Mouse (Mus musculus) heart, embryonic 15.5 days (tissue): ENCODE data around the gene Hprt. TPM values are rescaled to one million over a fixed set of nuclear protein-coding genes. Genes with fewer than 3 reads are reported as not detected.

ENCODE experiments used
- ATAC-seq: fragments of 200-750 bp; cut with Nextera tagmentation; replicated peaks from 2 replicates; pipeline ENCODE4 v1.8.0; 2017; ENCODE audit warnings: low read depth, moderate TSS enrichment; ENCODE audit not compliant: insufficient number of reproducible peaks, insufficient read depth, low FRiP score
- H3K27ac ChIP-seq: fragments of 300-500 bp; sonication (generic); 2 replicates; pipeline ENCODE4 v1.5.1; 2015; ENCODE audit warnings: mild to moderate bottlenecking, inconsistent platforms
- H3K27me3 ChIP-seq: fragments of 300-500 bp; sonication (generic); 2 replicates; pipeline ENCODE4 v1.6.1; 2015; ENCODE audit warnings: inconsistent platforms
- H3K36me3 ChIP-seq: fragments of 300-500 bp; sonication (generic); 2 replicates; pipeline ENCODE4 v1.6.1; 2015; ENCODE audit warnings: mild to moderate bottlenecking, inconsistent platforms
- H3K4me1 ChIP-seq: fragments of 300-500 bp; sonication (generic); replicated peaks from 2 replicates; pipeline ENCODE4 v1.6.1; 2015; ENCODE audit warnings: inconsistent platforms
- H3K4me2 ChIP-seq: fragments of 300-500 bp; sonication (generic); 2 replicates; pipeline ENCODE4 v1.6.1; 2015; ENCODE audit warnings: inconsistent platforms, mild to moderate bottlenecking, moderate library complexity
- H3K4me3 ChIP-seq: fragments of 300-500 bp; sonication (generic); 2 replicates; pipeline ENCODE4 v1.5.1; 2015; ENCODE audit warnings: mild to moderate bottlenecking, inconsistent platforms
- H3K9ac ChIP-seq: fragments of 300-500 bp; sonication (generic); 2 replicates; pipeline ENCODE4 v1.6.1; 2015; ENCODE audit warnings: mild to moderate bottlenecking, inconsistent platforms
- H3K9me3 ChIP-seq: fragments of 300-500 bp; sonication (generic); replicated peaks from 2 replicates; pipeline ENCODE4 v1.6.1; 2016; ENCODE audit warnings: inconsistent platforms
- WGBS: fragments of 180-500 bp; shearing (Covaris S2); methylation state at CpG from one replicate; pipeline ENCODE4 v1.1.7; 2015; ENCODE audit warnings: mixed read lengths; 5-methylcytosine and 5-hydroxymethylcytosine counted together
- microRNA counts: library from miRNA; unstranded; fragments of <30 nt; microRNA quantifications from one replicate; lab custom pipeline; 2016
- microRNA-seq: library from miRNA; unstranded; fragments of <30 nt; microRNA quantifications from one replicate; pipeline ENCODE4, GENCODE M21; 2016
- polyA plus RNA-seq: library from polyadenylated mRNA; unstranded; fragments of >200 nt; fragmentation: Nextera tagmentation; extraction: Ambion mirVana; gene quantifications from 2 replicates; pipeline ENCODE4 v1.2.1, GENCODE M21; 2015

The Hprt gene
- polyA plus RNA-seq, 1 experiment from 2014 or later: 238 TPM

- Histone ChIP-seq H3K9ac (peak overlapping the region; percentile 42), H3K4me1 (0 out of 2 replicates have a peak, but pooled peaks cover 5% of the 10 kb centered on the region), H3K27ac (peak overlapping the region; percentile 97), H3K27me3 (no peaks in the 10 kb centered on the region), H3K36me3 (no peaks in the 10 kb centered on the region), H3K9me3 (no peaks in the 10 kb centered on the region), H3K4me3 (peak overlapping the region; percentile 66), H3K4me2 (peak overlapping the region; percentile 62)
- WGBS: 13% methylated on average over 33 of the region's 33 CpGs
- ATAC-seq: no peak
These were observed 70.7 kb downstream of the Hprt start for GRCm38 (mm10) chrX:53058459-53059280.

GRCm38 (mm10) chrX:53059426-53060007, 71.6 kb downstream of the Hprt start:
- no peak overlapping the region for H3K9ac ChIP-seq
- no peaks in the 10 kb centered on the region for H3K36me3 ChIP-seq
- H3K9me3 ChIP-seq: no peaks in the 10 kb centered on the region
- H3K4me3 ChIP-seq: no peak overlapping the region
- H3K4me1 ChIP-seq: 0 out of 2 replicates have a peak, but pooled peaks cover 5% of the 10 kb centered on the region
- H3K27ac ChIP-seq: peak overlapping the region; percentile 97
- H3K4me2 ChIP-seq: peak overlapping the region; percentile 62
- 27% methylated on average over 11 of the region's 11 CpGs for WGBS
- no peaks in the 10 kb centered on the region for H3K27me3 ChIP-seq
- ATAC-seq: no peak

- H3K27ac ChIP-seq: no peak overlapping the region
- H3K4me2 ChIP-seq: no peak overlapping the region
- H3K9ac ChIP-seq: no peak overlapping the region
- 75% methylated on average over 3 of the region's 3 CpGs for WGBS
- no peaks in the 10 kb centered on the region for H3K27me3 ChIP-seq
- no peak for ATAC-seq
- 0 out of 2 replicates have a peak, but pooled peaks cover 5% of the 10 kb centered on the region for H3K4me1 ChIP-seq
- H3K9me3 ChIP-seq: no peaks in the 10 kb centered on the region
- H3K4me3 ChIP-seq: no peak overlapping the region
- no peaks in the 10 kb centered on the region for H3K36me3 ChIP-seq
These were observed 76.5 kb downstream of the Hprt start for GRCm38 (mm10) chrX:53064406-53064805.

MicroRNAs within 50 kb of the gene (microRNA counts, 519-probe panel; counts per million panel counts)
- microRNA mmu-miR-322 (lab: Ali Mortazavi, UCI): 4,380 counts per million, percentile 95 among the panel's probes with 10 or more counts
- 3,394 counts per million, percentile 82 among the panel's probes with 10 or more counts for microRNA mmu-miR-351 (lab: Ali Mortazavi, UCI)
- microRNA mmu-miR-450a-3p (lab: Ali Mortazavi, UCI): 1,728 counts per million, percentile 12 among the panel's probes with 10 or more counts
- microRNA mmu-miR-450a-5p (lab: Ali Mortazavi, UCI): 4,352 counts per million, percentile 95 among the panel's probes with 10 or more counts
- microRNA mmu-miR-450b-3p (lab: Ali Mortazavi, UCI): 3,200 counts per million, percentile 78 among the panel's probes with 10 or more counts
- microRNA mmu-miR-450b-5p (lab: Ali Mortazavi, UCI): 1,798 counts per million, percentile 14 among the panel's probes with 10 or more counts
- microRNA mmu-miR-503 (lab: Ali Mortazavi, UCI): 3,082 counts per million, percentile 73 among the panel's probes with 10 or more counts
- 2,804 counts per million, percentile 68 among the panel's probes with 10 or more counts for microRNA mmu-miR-542-3p (lab: Ali Mortazavi, UCI)
- 3,283 counts per million, percentile 80 among the panel's probes with 10 or more counts for microRNA mmu-miR-542-5p (lab: Ali Mortazavi, UCI)

Small RNA genes within 50 kb of the gene (microRNA-seq; reads per million reads assigned to microRNA genes)
- 88,905 reads per million, percentile 100 among the genes with 10 or more reads in this experiment for gene Mir322
- 29,281 reads per million, percentile 98 among the genes with 10 or more reads in this experiment for gene Mir351
- gene Mir450-1: 90.1 reads per million, percentile 49 among the genes with 10 or more reads in this experiment
- gene Mir450-2: 35.9 reads per million, percentile 38 among the genes with 10 or more reads in this experiment
- 818 reads per million, percentile 75 among the genes with 10 or more reads in this experiment for gene Mir450b
- gene Mir503: 2,200 reads per million, percentile 84 among the genes with 10 or more reads in this experiment
- gene Mir542: 2,915 reads per million, percentile 87 among the genes with 10 or more reads in this experiment

Other genes starting within 250 kb of the Hprt start
- gene Ccdc160, start 196.9 kb upstream of the Hprt start, polyA plus RNA-seq: 0.39 and 0.52 TPM in 2 replicates
- gene Phf6, start 75.9 kb upstream of the Hprt start, polyA plus RNA-seq: 13.2 and 16.7 TPM in 2 replicates